ENCODE assay signal across 24 mouse cellular contexts in the genomic region with DNA sequence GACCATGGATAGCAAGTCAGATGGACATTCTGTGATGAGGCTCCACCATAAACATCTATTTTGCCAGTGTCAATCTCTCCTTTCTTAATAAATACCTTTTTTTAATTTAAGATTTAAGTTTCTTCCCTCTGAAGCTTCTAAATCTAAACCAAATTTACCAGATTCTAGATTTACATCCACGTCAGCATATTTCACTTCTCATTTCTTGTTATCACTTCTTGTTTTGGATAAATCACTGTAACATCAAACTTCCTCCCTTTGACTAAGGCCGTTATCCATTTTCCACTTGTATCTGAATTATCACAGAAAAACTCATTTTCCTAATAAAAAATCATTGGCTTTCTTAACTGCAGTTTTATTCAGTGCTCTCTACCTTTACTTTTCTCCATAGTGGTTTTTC. TPM values are rescaled to one million over a fixed set of nuclear protein-coding genes. Genes with fewer than 3 reads are reported as not detected.
DNase-seq lines count a peak whose midpoint lies in the region; ATAC-seq and TF ChIP-seq lines count a peak whose summit lies in the region.
"Had no signal": no experiment of that assay in that cellular context is flagged by ENCODE, and none has a peak within 500 bp of the region (broad histone marks: within the 10 kb centered on the region; RNA-seq: fewer than 3 reads in every experiment).

No protein-coding gene starts in this region.

- H3K36me3 ChIP-seq in MEL (ENCODE audit: control insufficient read depth in 1 of 2, insufficient read depth in 2 of 2, low read length in 2 of 2), result no peaks in the 10 kb centered on the region
- no peaks in the 10 kb centered on the region for H3K36me3 ChIP-seq in midbrain, embryonic 14.5 days (ENCODE audit: control insufficient read depth, insufficient read depth, low read length)
- H3K36me3 ChIP-seq: embryonic facial prominence, embryonic 10.5 days; forebrain, embryonic 10.5 days; forebrain, embryonic 15.5 days; heart, embryonic 15.5 days; hindbrain, embryonic 13.5 days had no signal

- WGBS in midbrain, embryonic 14.5 days, result 94% methylated on average over 2 of the region's 2 CpGs

- DNase-seq in A20 (ENCODE audit: low read depth, low spot score) (peak; percentile 76), MEL (ENCODE audit: low read depth, low spot score) (no peak)
- DNase-seq in layer of hippocampus, adult 18-20 months (ENCODE audit: low spot score in 2 of 2), result no peak
- no peak for DNase-seq in midbrain, embryonic 14.5 days
- DNase-seq: adrenal gland, adult 8-10 months; adrenal gland, postnatal 36 days; cerebellum, adult 11-12 months; cerebellum, adult 9-10 months; cerebellum, postnatal 25 days; gastrocnemius, postnatal 36 days; heart, adult 18-20 months; heart, postnatal 14 days had no signal

- no peak for TF ChIP-seq EP300 in MEL (IDR thresholded peaks at IDR 0.05; ENCODE audit: low read depth in 1 of 2, low read length in 2 of 2)

- H3K4me3 ChIP-seq in MEL (ENCODE audit: control insufficient read depth in 1 of 2, insufficient read depth in 1 of 2, low read depth in 2 of 2, low read length in 2 of 2), result no peak overlapping the region
- no peak overlapping the region for H3K4me3 ChIP-seq in midbrain, embryonic 14.5 days (replicated peaks; ENCODE audit: low read depth, low read length)
- H3K4me3 ChIP-seq: embryonic facial prominence, embryonic 10.5 days; forebrain, embryonic 10.5 days; forebrain, embryonic 15.5 days; heart, embryonic 15.5 days; hindbrain, embryonic 13.5 days had no signal

- TF ChIP-seq POLR2A in MEL (IDR thresholded peaks at IDR 0.05; ENCODE audit: control insufficient read depth in 1 of 2, insufficient read depth in 1 of 2, low read depth in 1 of 2, low read length in 2 of 2, poor library complexity in 1 of 2), result no peak

- H3K4me2 ChIP-seq in midbrain, embryonic 14.5 days (ENCODE audit: low read length), result no peak overlapping the region
- H3K4me2 ChIP-seq: forebrain, embryonic 15.5 days; heart, embryonic 11.5 days; heart, embryonic 15.5 days; hindbrain, embryonic 13.5 days had no signal

- no peaks in the 10 kb centered on the region for H3K4me1 ChIP-seq in MEL (ENCODE audit: control insufficient read depth in 1 of 2, insufficient read depth in 2 of 2, low read length in 2 of 2)
- H3K4me1 ChIP-seq in midbrain, embryonic 14.5 days (ENCODE audit: control insufficient read depth, insufficient read depth, low read length), result no peaks in the 10 kb centered on the region
- H3K4me1 ChIP-seq: embryonic facial prominence, embryonic 10.5 days; forebrain, embryonic 10.5 days; forebrain, embryonic 15.5 days; heart, embryonic 15.5 days; hindbrain, embryonic 13.5 days had no signal

- TF ChIP-seq RAD21 in MEL (IDR thresholded peaks at IDR 0.05; ENCODE audit: low read depth, low read length), result no peak

- ATAC-seq in granulocyte monocyte progenitor cell, adult 5-6 weeks (replicated peaks; ENCODE audit: poor library complexity, severe bottlenecking), result peak; percentile 88
- ATAC-seq in neutrophil, adult 5-6 weeks (ENCODE audit: extremely low read depth, insufficient number of reproducible peaks, low FRiP score, poor library complexity, severe bottlenecking), result peak; percentile 73; the same call in 1 of the 2 replicates
- no peak for ATAC-seq in midbrain, embryonic 14.5 days (ENCODE audit: low FRiP score, low TSS enrichment)
- no peak for ATAC-seq in erythroid progenitor cell, adult 5-6 weeks (replicated peaks; ENCODE audit: low FRiP score, poor library complexity, severe bottlenecking)
- ATAC-seq: CD4-positive, CD25-positive, alpha-beta regulatory T cell, adult 4 months; forebrain, embryonic 15.5 days; hindbrain, postnatal 0 days; Patski had no signal

- H3K9me3 ChIP-seq in MEL (replicated peaks; ENCODE audit: insufficient read depth, low read length), result no peaks in the 10 kb centered on the region
- no peaks in the 10 kb centered on the region for H3K9me3 ChIP-seq in midbrain, embryonic 14.5 days (ENCODE audit: control insufficient read depth, low read length)
- H3K9me3 ChIP-seq: embryonic facial prominence, embryonic 10.5 days; forebrain, embryonic 10.5 days; forebrain, embryonic 15.5 days; heart, embryonic 15.5 days; hindbrain, embryonic 13.5 days had no signal

- H3K79me2 ChIP-seq in MEL (ENCODE audit: control insufficient read depth, insufficient read depth, low read length, poor library complexity), result no peaks in the 10 kb centered on the region

- no peaks in the 10 kb centered on the region; a peak in 1 of 4 replicates for H3K27me3 ChIP-seq in MEL (ENCODE audit: control insufficient read depth in 1 of 2, insufficient read depth in 2 of 2, low read length in 2 of 2)
- no peaks in the 10 kb centered on the region for H3K27me3 ChIP-seq in midbrain, embryonic 14.5 days (ENCODE audit: control insufficient read depth, insufficient read depth, low read length)
- H3K27me3 ChIP-seq: forebrain, embryonic 15.5 days; heart, embryonic 15.5 days; hindbrain, embryonic 13.5 days had no signal

- H3K27ac ChIP-seq in MEL (ENCODE audit: control insufficient read depth, low read depth, low read length), result no peak overlapping the region
- H3K27ac ChIP-seq in midbrain, embryonic 14.5 days (replicated peaks; ENCODE audit: low read depth, low read length), result no peak overlapping the region
- H3K27ac ChIP-seq: embryonic facial prominence, embryonic 10.5 days; forebrain, embryonic 10.5 days; forebrain, embryonic 15.5 days; heart, embryonic 15.5 days; hindbrain, embryonic 13.5 days; hindbrain, postnatal 0 days had no signal

- TF ChIP-seq CTCF in MEL (IDR thresholded peaks at IDR 0.05 in 2 of 3, conservative IDR thresholded peaks at IDR 0.05 in 1 of 3; ENCODE audit: control insufficient read depth in 1 of 3, insufficient read depth in 1 of 3, low read depth in 2 of 3, low read length in 3 of 3, poor library complexity in 1 of 3, severe bottlenecking in 1 of 3), result no peak

- H3K9ac ChIP-seq in MEL (ENCODE audit: control insufficient read depth, low read depth, low read length, poor library complexity, severe bottlenecking), result no peak overlapping the region
- no peak overlapping the region for H3K9ac ChIP-seq in midbrain, embryonic 14.5 days (replicated peaks; ENCODE audit: low read length)
- H3K9ac ChIP-seq: forebrain, embryonic 15.5 days; heart, embryonic 15.5 days; hindbrain, embryonic 13.5 days had no signal

TF ChIP-seq in MEL, 35 proteins besides CTCF, POLR2A, EP300 and RAD21:
- TF ChIP-seq GATA1 (IDR thresholded peaks at IDR 0.05; ENCODE audit: low read depth, low read length) (peak; percentile 15; the same call in 1 of the 2 replicates), ZNF384 (IDR thresholded peaks at IDR 0.05; ENCODE audit: low read depth, low read length) (no peak), SIN3A (IDR thresholded peaks at IDR 0.05; ENCODE audit: low read length) (no peak), CHD1 (IDR thresholded peaks at IDR 0.05; ENCODE audit: low read depth, low read length) (no peak), MAFK (IDR thresholded peaks at IDR 0.05; ENCODE audit: borderline replicate concordance, low read depth, low read length) (peak; percentile 39; the same call in 1 of the 2 replicates), RCOR1 (IDR thresholded peaks at IDR 0.05; ENCODE audit: low read depth, low read length) (peak; percentile 91)

RNA-seq across cellular contexts. Expression of gene Tbc1d5, which starts 30.4 kb away (rescaled TPM):
- total RNA-seq in MEL (2012; rRNA removed), result 5.1 and 5.4 TPM in 2 replicates
- polyA plus RNA-seq in MEL (2012; ENCODE audit: insufficient read depth in 1 of 2, insufficient read length in 2 of 2, low read depth in 1 of 2, low replicate concordance in 2 of 2, missing spikeins in 1 of 2), result 100 to 1,000 TPM in 1 of 2 experiments, 1 to 10 TPM in 1; 8.2 to 116 TPM
- 54.6 and 60.0 TPM in 2 replicates for total RNA-seq in granulocyte monocyte progenitor cell, adult 5-6 weeks (2014; fragmentation: Nextera tagmentation)
- 29.2 and 36.7 TPM in 2 replicates for total RNA-seq in granulocyte monocyte progenitor cell, adult 5-6 weeks (2017)
- 45.3 and 48.0 TPM in 2 replicates for total RNA-seq in neutrophil, adult 5-6 weeks (2017)
- 10 to 100 TPM; 25.5 to 27.6 TPM for total RNA-seq in layer of hippocampus, adult 18-20 months (2021)
- 7.2 and 8.4 TPM in 2 replicates for polyA plus RNA-seq in midbrain, embryonic 14.5 days (2014; fragmentation: Nextera tagmentation; extraction: Ambion mirVana)
- total RNA-seq in erythroid progenitor cell, adult 5-6 weeks (2015; ENCODE audit: low replicate concordance), result 16.9 and 21.4 TPM in 2 replicates
- 12.7 and 15.4 TPM in 2 replicates for total RNA-seq in erythroid progenitor cell, adult 5-6 weeks (2017; ENCODE audit: low replicate concordance)

Comparison
In these comparisons a context has a peak if more than half of its experiments do, and no peak if none do; other contexts are left out.
1. ATAC-seq: peak in granulocyte monocyte progenitor cell, adult 5-6 weeks (single experiment) and neutrophil, adult 5-6 weeks (single experiment); none in midbrain, embryonic 14.5 days (single experiment) and erythroid progenitor cell, adult 5-6 weeks (single experiment).